In genomic region chr16:35047272-35047969, GRCm38 (mm10) we compare ENCODE assay signal across 29 mouse cellular contexts. TPM values are rescaled to one million over a fixed set of nuclear protein-coding genes. Genes with fewer than 3 reads are reported as not detected.
DNase-seq lines count a peak whose midpoint lies in the region; ATAC-seq lines count a peak whose summit lies in the region.
"Had no signal": no experiment of that assay in that cellular context is flagged by ENCODE, and none has a peak within 500 bp of the region (broad histone marks: within the 10 kb centered on the region; RNA-seq: fewer than 3 reads in every experiment).

No protein-coding gene starts in this region.

- H3K27me3 ChIP-seq in midbrain, embryonic 11.5 days (ENCODE audit: control insufficient read depth, insufficient read depth, low read length): no peaks in the 10 kb centered on the region; the same call in 1 of the 2 replicates
- peaks cover 49% of the 10 kb centered on the region for H3K27me3 ChIP-seq in midbrain, embryonic 10.5 days (ENCODE audit: low read depth, poor library complexity, severe bottlenecking)
- H3K27me3 ChIP-seq in liver, embryonic 16.5 days (ENCODE audit: control insufficient read depth, insufficient read depth, low read depth, low read length): no peaks in the 10 kb centered on the region
- H3K27me3 ChIP-seq in hindbrain, embryonic 10.5 days (ENCODE audit: insufficient read depth, poor library complexity, severe bottlenecking): no peaks in the 10 kb centered on the region
- H3K27me3 ChIP-seq: CH12.LX; embryonic facial prominence, embryonic 15.5 days; forebrain, embryonic 15.5 days; lung, embryonic 15.5 days; midbrain, embryonic 13.5 days had no signal

- H3K27ac ChIP-seq in midbrain, embryonic 11.5 days (ENCODE audit: low read depth, low read length): no peak overlapping the region
- no peak overlapping the region; the same call in 1 of the 2 replicates for H3K27ac ChIP-seq in midbrain, embryonic 10.5 days (replicated peaks)
- peak overlapping the region; percentile 65 for H3K27ac ChIP-seq in liver, embryonic 16.5 days (ENCODE audit: low read length)
- H3K27ac ChIP-seq in hindbrain, embryonic 10.5 days: no peak overlapping the region
- H3K27ac ChIP-seq: embryonic facial prominence, embryonic 15.5 days; forebrain, embryonic 15.5 days; hindbrain, embryonic 14.5 days; lung, embryonic 15.5 days; midbrain, embryonic 13.5 days had no signal

- ATAC-seq in midbrain, embryonic 11.5 days (ENCODE audit: low FRiP score): no peak
- peak; percentile 91 for ATAC-seq in common myeloid progenitor, adult 5-6 weeks (replicated peaks; ENCODE audit: low read depth, poor library complexity, severe bottlenecking)
- peak; percentile 47 for ATAC-seq in liver, embryonic 16.5 days (ENCODE audit: low read depth)
- peak; percentile 77 for ATAC-seq in neutrophil, adult 5-6 weeks (ENCODE audit: extremely low read depth, insufficient number of reproducible peaks, low FRiP score, poor library complexity, severe bottlenecking)
- ATAC-seq: activated CD4-positive, CD25-positive, alpha-beta regulatory T cell, adult 4 months; forebrain, embryonic 15.5 days; inflammation-experienced regulatory T-cells, adult 6 months; midbrain, embryonic 13.5 days had no signal

- peak; percentile 78 for DNase-seq in midbrain, embryonic 11.5 days (ENCODE audit: low spot score, missing footprints)
- no peak for DNase-seq in midbrain, embryonic 10.5 days (ENCODE audit: low spot score)
- DNase-seq in kidney, adult 8-10 months: no peak
- DNase-seq in hindbrain, embryonic 10.5 days (ENCODE audit: low spot score): no peak
- DNase-seq in thymus, postnatal 25 days: no peak
- DNase-seq: adrenal gland, adult 8-10 months; B cell, adult 2 months; cerebellum, adult 2 months; cerebellum, postnatal 25 days; embryo, embryonic 11 days; gastrocnemius, postnatal 25 days; kidney, adult 2 months; kidney, postnatal 14 days; lung, postnatal 4 days; right cerebral cortex, postnatal 14 days; spleen, adult 18-20 months; thymus, postnatal 14 days had no signal

- H3K36me3 ChIP-seq in midbrain, embryonic 11.5 days (ENCODE audit: control insufficient read depth, insufficient read depth, low read length): no peaks in the 10 kb centered on the region
- peaks cover 16% of the 10 kb centered on the region for H3K36me3 ChIP-seq in midbrain, embryonic 10.5 days
- 0 out of 2 replicates have a peak, but pooled peaks cover 1% of the 10 kb centered on the region for H3K36me3 ChIP-seq in liver, embryonic 16.5 days (ENCODE audit: control insufficient read depth, insufficient read depth)
- H3K36me3 ChIP-seq in hindbrain, embryonic 10.5 days: peaks cover 33% of the 10 kb centered on the region

- H3K9me3 ChIP-seq in midbrain, embryonic 11.5 days (ENCODE audit: control insufficient read depth, low read length): no peaks in the 10 kb centered on the region
- no peaks in the 10 kb centered on the region for H3K9me3 ChIP-seq in midbrain, embryonic 10.5 days (replicated peaks)
- no peaks in the 10 kb centered on the region for H3K9me3 ChIP-seq in liver, embryonic 16.5 days (replicated peaks; ENCODE audit: control insufficient read depth, low read length)
- no peaks in the 10 kb centered on the region for H3K9me3 ChIP-seq in hindbrain, embryonic 10.5 days
- H3K9me3 ChIP-seq: embryonic facial prominence, embryonic 15.5 days; forebrain, embryonic 15.5 days; G1E; lung, embryonic 15.5 days; midbrain, embryonic 13.5 days had no signal

- H3K4me2 ChIP-seq in midbrain, embryonic 11.5 days: no peak overlapping the region
- H3K4me2 ChIP-seq in liver, embryonic 16.5 days (ENCODE audit: low read depth, low read length): peak overlapping the region; percentile 15; the same call in 1 of the 2 replicates
- H3K4me2 ChIP-seq: embryonic facial prominence, embryonic 15.5 days; forebrain, embryonic 15.5 days; hindbrain, embryonic 14.5 days; lung, embryonic 15.5 days; midbrain, embryonic 13.5 days had no signal

- no peak overlapping the region for H3K9ac ChIP-seq in midbrain, embryonic 11.5 days (ENCODE audit: low read length)
- H3K9ac ChIP-seq in liver, embryonic 16.5 days (ENCODE audit: low read depth, low read length): no peak overlapping the region
- H3K9ac ChIP-seq: embryonic facial prominence, embryonic 15.5 days; forebrain, embryonic 15.5 days; hindbrain, embryonic 14.5 days; lung, embryonic 15.5 days; midbrain, embryonic 13.5 days had no signal

- no peak overlapping the region for H3K4me3 ChIP-seq in midbrain, embryonic 11.5 days (ENCODE audit: low read depth, low read length)
- H3K4me3 ChIP-seq in midbrain, embryonic 10.5 days: no peak overlapping the region
- H3K4me3 ChIP-seq in liver, embryonic 16.5 days (ENCODE audit: low read depth, low read length): no peak overlapping the region
- H3K4me3 ChIP-seq in hindbrain, embryonic 10.5 days: no peak overlapping the region
- H3K4me3 ChIP-seq: embryonic facial prominence, embryonic 15.5 days; forebrain, embryonic 15.5 days; lung, embryonic 15.5 days; midbrain, embryonic 13.5 days had no signal

- WGBS in midbrain, embryonic 11.5 days: 90% methylated on average over 6 of the region's 6 CpGs
- WGBS in midbrain, embryonic 10.5 days: 84% methylated on average over 6 of the region's 6 CpGs
- 61% methylated on average over 6 of the region's 6 CpGs for WGBS in liver, embryonic 16.5 days (ENCODE audit: insufficient replicate concordance)
- 90% methylated on average over 6 of the region's 6 CpGs for WGBS in hindbrain, embryonic 10.5 days

- no peaks in the 10 kb centered on the region; the same call in 1 of the 2 replicates for H3K4me1 ChIP-seq in midbrain, embryonic 11.5 days (ENCODE audit: control insufficient read depth, insufficient read depth, low read length)
- H3K4me1 ChIP-seq in midbrain, embryonic 10.5 days: peaks cover 41% of the 10 kb centered on the region
- H3K4me1 ChIP-seq in liver, embryonic 16.5 days (ENCODE audit: control insufficient read depth, low read depth, low read length): peaks cover 24% of the 10 kb centered on the region
- peaks cover 14% of the 10 kb centered on the region for H3K4me1 ChIP-seq in hindbrain, embryonic 10.5 days (replicated peaks)
- H3K4me1 ChIP-seq: embryonic facial prominence, embryonic 15.5 days had no signal

RNA-seq across cellular contexts. Expression of gene Hacd2, which starts 25.2 kb away (rescaled TPM):
- 27.2 and 28.6 TPM in 2 replicates for polyA plus RNA-seq in midbrain, embryonic 11.5 days (2014; fragmentation: Nextera tagmentation; extraction: Ambion mirVana)
- polyA plus RNA-seq in midbrain, embryonic 10.5 days (2016; fragmentation: Nextera tagmentation; extraction: Ambion mirVana): 70.4 and 79.0 TPM in 2 replicates
- total RNA-seq in common myeloid progenitor, adult 5-6 weeks (2017): 5.7 and 7.7 TPM in 2 replicates
- 103 and 109 TPM in 2 replicates for polyA plus RNA-seq in liver, embryonic 16.5 days (2015; fragmentation: Nextera tagmentation; extraction: Ambion mirVana)
- total RNA-seq in neutrophil, adult 5-6 weeks (2017): 7.1 and 9.5 TPM in 2 replicates
- 72.5 and 74.9 TPM in 2 replicates for polyA plus RNA-seq in hindbrain, embryonic 10.5 days (2016; fragmentation: Nextera tagmentation; extraction: Ambion mirVana)
